Mouse (Mus musculus): ENCODE measurements around the gene Asb11.

- TF ChIP-seq CTCF (IDR thresholded peaks at IDR 0.05 in 2 of 3, conservative IDR thresholded peaks at IDR 0.05 in 1 of 3; ENCODE audit: control insufficient read depth in 1 of 3, insufficient read depth in 1 of 3, low read depth in 2 of 3, low read length in 3 of 3, poor library complexity in 1 of 3, severe bottlenecking in 1 of 3) (no peak), POLR2A (IDR thresholded peaks at IDR 0.05; ENCODE audit: control insufficient read depth in 1 of 2, insufficient read depth in 1 of 2, low read depth in 1 of 2, low read length in 2 of 2, poor library complexity in 1 of 2) (no peak), GATA1 (IDR thresholded peaks at IDR 0.05; ENCODE audit: low read depth, low read length) (no peak), NRF1 (IDR thresholded peaks at IDR 0.05; ENCODE audit: insufficient read depth, low read depth, low read length, poor library complexity, severe bottlenecking) (no peak), SIN3A (IDR thresholded peaks at IDR 0.05; ENCODE audit: low read length) (no peak), CHD1 (IDR thresholded peaks at IDR 0.05; ENCODE audit: low read depth, low read length) (0 out of 2 replicates have a peak, but pooled peaks have one; percentile 27), RCOR1 (IDR thresholded peaks at IDR 0.05; ENCODE audit: low read depth, low read length) (no peak), USF1 (IDR thresholded peaks at IDR 0.05; ENCODE audit: low read depth, low read length) (no peak), EP300 (IDR thresholded peaks at IDR 0.05; ENCODE audit: low read depth in 1 of 2, low read length in 2 of 2) (no peak; a peak in 1 of 4 replicates)
Measured at GRCm38 (mm10) chrX:164446835-164447681, 10.3 kb downstream of the Asb11 start.
